Mouse (Mus musculus) olfactory bulb, adult 2 months (tissue): ENCODE measurements around the gene Ghr.

Experiments used
- CTCF ChIP-seq: fragments of 200-500 bp; IDR thresholded peaks from 2 replicates; pipeline ENCODE4 v1.5.1; 2012; ENCODE audit warnings: low read depth, mild to moderate bottlenecking, low read length, moderate library complexity; ENCODE audit not compliant: insufficient read depth
- POLR2A ChIP-seq: fragments of 200-500 bp; IDR thresholded peaks from 2 replicates; pipeline ENCODE4 v1.6.1; 2012; ENCODE audit warnings: mild to moderate bottlenecking, low read depth, low read length, moderate library complexity; ENCODE audit not compliant: insufficient read depth

GRCm38 (mm10) chr15:3509089-3509488, 74.2 kb downstream of the Ghr start:
- no peak for TF ChIP-seq CTCF
- TF ChIP-seq POLR2A = no peak
